Mouse (Mus musculus): Measurements from ENCODE around the gene Yod1.

The Yod1 gene

DNA sequence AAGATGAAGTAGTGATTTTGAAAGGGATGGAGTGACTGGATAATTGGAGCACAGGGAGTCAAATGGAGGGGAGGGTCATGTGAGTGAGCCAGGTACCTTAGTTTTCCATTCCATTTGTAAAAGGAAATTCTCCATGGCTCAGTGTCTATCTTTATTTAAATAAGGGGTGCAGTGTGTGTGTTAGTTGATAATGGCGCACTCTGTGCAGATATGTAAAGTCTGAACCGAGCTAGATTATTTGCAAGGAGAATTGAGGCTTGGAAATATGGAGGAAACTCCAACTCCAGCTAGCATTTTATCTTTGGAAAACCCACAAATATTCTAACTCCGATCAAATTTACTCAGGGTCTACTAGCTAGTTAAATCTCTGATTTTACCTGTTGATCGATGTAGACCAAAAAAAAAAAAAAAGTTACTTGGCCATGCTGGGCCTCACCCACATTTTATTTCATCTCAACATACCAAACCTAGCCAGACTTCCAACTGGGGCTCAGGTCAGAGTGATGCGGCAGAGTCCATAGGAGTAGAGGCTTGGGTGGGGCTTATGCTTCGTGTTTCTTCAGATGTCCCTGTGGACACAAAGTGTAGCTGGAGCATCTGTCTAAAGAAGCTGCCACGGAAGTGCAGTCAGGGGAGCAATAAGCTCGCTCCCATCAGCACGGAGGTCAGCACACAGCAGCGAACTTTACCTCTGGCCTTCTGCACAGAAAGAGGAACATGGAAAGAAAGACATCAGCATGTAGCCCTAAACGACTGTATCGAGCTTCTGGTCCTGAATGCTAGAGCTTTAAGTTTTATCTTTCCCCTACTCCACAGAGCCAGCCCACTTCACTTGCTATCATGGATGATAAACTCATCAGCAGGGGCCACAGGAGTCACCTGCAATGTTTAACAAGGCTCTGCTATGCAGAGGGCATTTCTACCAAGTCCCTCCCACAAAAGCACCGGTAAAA, 15.9 kb downstream of the Yod1 start:
- no peak for DNase-seq (ENCODE audit: low read depth, low spot score)

DNA sequence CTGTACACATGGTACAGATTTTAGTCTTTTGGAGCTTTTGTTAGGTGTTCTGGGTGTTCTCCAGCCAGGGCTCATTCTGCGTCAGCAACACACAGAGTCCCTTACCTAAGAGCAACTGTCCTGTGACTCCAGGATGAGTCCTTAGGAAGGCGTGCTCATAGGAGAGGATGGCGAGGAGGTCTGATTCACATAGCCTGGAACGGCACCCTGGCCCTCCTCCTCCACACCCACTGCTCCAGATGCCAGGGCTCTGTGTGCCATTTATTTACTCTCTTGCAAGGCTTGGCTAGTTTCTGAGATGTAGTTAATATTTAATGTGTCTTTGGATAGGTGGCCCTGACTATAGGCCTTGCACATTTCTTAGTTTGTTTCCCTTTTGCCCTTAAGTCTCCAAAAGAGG, 16.5 kb downstream of the Yod1 start:
- DNase-seq (ENCODE audit: low read depth, low spot score) = no peak

DNA sequence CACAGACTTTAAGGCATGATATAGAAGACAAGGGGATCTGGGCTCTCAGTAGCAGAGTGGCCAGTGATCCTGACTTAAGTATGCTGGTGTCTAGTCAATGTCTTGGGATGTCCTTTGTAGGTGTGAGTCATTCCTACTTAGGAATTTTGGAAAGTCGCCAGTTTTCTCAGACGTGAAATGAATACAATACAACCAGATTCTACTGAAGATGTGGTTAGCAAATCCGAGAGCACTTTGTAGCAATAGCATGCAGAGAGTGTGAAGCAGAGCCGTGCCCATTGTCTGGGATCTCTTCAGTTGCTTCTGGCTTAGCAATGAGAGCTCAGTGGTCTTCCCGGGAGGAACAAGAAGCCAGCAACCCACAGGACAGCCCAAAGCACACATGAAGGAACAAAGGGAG, 17.3 kb downstream of the Yod1 start:
- no peak for DNase-seq (ENCODE audit: low read depth, low spot score)

DNA sequence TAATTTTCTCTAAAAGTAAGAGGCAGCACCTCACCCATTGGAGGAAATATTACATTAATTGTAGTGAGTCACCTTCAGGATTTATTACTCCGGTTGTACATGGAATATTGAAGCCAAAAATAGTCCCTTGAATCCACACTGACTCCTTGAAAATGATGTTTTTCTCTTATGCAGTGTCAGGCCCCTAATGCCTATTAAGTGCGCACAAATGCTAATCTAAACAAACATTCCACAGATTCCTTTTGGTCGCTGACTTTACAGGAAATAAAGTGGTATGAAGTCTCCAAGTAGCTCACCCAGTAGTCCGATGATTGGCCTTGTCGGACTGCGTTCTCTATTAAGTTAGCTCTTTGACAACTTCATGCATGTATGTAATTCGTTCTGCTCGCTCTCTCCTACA, 17.7 kb downstream of the Yod1 start:
- DNase-seq (ENCODE audit: low read depth, low spot score) = no peak

DNA sequence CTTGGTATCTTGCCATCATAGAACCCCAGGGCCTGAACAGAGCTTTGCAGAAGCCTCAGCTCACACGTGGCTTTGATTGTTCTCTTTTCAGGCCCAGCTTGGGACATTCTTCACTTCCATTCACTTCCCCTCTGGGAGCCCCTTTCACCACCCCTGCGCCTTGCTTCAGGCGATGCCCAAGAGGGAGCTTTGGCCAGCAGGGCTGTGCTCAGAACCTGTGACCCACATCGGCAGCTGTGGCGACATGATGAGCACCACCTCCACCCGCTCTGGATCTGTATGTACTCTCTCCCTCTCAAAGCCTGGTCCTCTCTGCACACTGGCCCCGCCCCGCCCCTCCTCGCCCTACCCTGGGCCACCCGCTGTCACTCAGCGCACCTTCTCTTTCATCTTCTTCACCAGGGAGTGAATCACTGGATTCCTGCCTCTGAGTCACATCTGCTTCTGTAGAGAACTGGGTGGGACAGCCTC, 20.3 kb downstream of the Yod1 start:
- no peak for DNase-seq (ENCODE audit: low read depth, low spot score)

DNA sequence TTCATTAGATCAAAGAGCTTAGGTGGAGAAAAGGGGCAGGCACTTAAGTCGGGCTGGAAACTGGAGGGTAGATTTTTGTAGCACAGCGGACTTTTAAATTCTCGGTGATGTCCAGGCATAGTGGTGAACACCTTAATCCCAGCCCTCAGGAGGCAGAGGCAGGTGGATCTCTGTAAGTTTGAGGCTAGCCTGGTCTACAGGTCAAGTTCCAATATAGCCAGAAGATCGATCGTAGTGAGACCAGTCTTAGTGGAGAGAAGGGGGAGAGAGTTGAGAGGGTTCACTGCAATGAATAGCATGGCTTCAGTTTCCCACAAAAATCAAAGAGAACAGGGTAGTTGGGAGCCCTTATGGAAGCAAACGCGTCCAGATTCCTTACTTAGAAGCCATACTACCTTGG, 20.8 kb downstream of the Yod1 start:
- no peak for DNase-seq (ENCODE audit: low read depth, low spot score)

DNA sequence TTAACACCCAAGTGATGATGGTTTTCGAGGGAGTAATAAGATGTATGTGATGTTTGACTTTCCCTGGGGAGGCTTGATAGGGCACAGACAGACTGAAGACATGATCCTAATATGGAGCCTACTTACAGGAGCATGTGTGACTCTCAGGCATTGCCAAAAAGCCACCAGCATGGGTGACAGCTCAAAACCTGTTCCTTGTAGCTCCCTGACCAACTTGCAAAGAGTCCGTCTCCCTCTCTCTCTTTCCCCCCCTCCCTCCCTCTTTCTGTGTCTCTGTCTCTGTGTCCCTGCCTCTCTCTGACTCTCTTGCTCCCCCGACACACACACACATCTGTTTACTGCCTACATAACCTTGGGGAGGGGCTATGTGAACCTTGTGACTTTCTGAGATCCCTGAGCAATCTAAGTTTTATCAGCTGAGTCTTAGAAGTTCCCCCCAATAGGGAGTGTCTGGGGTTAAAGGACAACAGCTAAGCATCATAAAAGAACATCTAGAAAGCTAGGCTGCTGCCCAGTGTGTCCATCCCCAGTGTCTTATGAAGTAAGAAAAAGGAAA, 21.5 kb downstream of the Yod1 start:
- DNase-seq (ENCODE audit: low read depth, low spot score) = no peak

DNA sequence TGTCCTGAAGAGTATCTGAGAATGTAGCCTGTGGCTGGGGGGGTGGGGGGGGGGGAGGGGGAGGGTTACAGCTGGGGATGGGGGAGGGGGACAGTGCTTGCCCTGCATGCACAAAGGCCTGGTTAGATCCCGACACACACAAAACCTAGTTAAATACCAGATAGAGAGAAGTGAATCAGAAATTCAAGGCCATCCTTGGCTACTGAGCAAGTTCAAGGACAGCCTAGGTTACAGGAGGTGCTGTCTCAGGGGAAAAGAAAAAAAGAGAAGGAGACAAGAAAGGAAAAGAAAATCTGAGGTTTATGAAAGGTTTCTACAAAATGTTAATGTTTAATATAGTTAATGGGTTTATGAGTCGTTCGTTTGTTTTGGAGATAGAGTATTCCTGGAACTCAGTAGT, 22.5 kb downstream of the Yod1 start:
- DNase-seq (ENCODE audit: low read depth, low spot score) = no peak

DNA sequence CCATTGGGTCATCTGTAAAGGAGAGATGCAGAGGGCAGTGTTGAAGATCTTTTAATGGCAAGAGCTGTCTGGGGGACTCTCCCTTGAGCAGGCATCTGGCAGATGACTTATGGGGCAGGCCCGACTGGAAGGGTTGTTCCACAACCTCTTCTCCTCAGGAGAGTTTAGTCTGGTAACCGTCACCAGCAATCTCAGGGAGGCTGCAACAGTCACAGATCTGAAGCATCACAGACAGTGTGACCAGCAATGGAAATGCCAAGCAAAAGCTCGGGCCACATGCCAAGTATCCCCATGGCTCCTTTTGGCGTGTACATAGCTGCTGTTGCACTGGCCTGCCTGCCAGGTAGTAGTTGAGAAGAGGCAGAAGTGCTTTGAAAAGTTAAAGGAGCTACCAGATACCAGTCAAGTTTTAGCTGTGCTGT, 23.1 kb downstream of the Yod1 start:
- DNase-seq (ENCODE audit: low read depth, low spot score) = no peak

DNA sequence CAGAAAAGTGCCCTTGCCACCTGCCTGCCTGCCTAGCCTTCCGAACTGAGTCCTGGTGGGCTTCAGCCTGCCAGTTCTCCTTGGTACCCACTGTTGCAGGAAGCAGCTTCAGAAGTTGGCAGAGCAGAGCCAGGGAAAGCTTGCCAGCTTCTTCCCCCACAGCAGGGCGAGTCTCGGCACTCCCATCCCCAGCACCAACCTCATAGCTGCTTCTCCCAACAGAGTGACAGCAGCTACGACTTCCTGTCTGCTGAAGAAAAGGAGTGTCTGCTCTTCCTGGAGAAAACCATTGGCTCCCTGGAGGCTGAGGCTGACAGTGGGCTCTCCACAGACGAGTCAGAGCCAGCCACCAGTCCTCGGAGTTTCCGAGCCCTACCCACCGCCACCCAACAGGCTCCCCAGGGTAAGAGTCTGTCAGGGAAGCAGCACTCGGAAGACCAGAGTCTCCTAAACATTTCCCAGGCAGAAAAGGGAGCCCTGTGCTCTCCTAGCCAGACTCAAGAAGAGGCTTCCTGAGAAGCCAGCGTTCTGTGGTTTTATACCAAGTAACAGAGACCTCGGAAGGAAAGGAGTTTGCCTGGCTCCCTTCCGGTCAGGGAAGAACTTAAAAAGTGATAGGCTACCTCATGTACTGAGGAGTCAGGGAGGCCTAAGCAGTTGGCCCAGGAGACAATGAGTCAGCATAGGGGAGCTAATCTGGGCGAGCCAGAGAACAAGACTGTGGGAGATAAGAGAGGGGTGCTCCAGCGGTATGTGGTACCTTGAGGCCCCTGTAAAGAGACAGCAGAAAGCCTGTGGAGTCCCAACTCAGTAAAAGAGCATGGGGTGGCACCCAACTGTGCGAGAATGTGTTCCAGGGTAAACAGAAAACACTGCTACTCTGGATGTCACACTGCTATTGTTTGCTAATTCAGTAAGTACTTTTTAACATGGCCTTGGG, 23.9 kb downstream of the Yod1 start:
- peak; percentile 13 for DNase-seq (ENCODE audit: low read depth, low spot score)

DNA sequence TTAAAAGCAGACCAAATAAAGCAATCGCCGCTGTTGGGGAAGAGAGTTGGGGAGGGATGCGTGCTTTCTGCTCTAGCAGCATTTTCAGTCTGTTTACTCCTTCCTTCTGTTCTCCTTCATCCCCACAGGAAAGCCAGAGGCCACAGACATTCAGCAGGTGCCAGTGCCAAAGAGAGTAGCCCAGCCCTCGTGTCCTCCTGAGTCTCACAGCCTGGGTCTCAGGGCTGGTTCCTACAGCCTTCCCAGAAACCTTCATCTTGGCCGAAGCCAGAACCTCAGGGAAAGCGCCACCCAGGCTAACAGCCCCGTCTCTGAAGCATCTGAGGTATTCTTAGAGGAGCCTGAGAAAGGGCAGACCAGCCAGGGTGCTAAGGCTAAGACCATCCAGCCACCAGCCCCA, 25.1 kb downstream of the Yod1 start:
- DNase-seq (ENCODE audit: low read depth, low spot score) = no peak

DNA sequence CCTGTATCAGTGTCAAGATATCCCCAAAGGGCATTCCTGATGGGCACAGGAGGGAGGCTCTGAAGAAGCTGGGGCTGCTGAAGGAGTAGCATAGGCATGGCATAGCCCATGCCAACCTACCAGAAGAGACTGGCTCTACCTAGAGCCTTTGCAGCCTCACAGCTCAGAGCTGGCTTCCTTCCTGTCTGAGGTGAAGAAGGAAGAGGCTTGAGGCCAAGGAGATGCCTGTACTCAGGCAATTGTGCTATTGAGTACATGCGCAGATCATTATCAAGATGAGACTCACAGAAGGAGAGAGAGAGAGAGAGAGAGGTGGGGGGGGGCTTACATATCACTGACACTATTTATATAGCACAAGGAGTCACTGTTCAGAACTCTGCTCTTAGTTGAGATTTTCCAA, 26.6 kb downstream of the Yod1 start:
- no peak for DNase-seq (ENCODE audit: low read depth, low spot score)

DNA sequence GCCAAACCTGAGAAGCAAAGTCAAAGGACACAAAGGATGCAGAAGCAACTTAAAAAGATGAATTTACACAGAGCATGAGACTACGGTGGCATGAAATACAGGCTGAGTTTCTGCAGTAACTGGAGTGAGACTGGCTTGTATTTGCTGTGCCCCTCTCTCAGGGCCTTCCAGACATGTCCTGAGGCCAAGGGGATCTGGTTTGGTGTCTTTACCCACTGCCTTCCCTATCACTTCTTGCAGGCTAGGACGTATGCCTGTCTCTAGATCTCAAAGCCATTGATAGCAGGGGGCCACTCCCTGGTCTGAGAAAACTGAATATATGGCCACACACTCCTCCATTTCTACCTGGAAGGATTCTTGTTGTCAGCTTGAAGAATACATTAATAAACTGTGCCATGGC, 27.1 kb downstream of the Yod1 start:
- no peak for DNase-seq (ENCODE audit: low read depth, low spot score)

DNA sequence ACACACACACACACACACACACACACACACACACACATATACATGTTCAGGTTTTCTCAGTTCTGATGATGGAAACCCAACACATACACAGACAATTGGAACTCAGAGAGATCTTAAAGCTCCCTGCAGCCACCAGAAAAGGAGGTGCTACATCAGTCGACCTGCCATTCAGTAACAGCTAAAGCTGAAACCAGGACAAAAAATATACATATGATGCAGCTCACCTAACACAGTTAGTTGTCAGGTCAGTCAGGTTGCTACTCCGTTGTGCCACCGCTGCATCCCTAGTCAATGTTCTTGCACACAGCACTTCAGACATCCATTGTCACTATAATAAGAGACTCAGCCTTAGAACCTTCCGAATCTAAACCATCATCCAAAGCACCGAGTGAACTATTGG, 27.8 kb downstream of the Yod1 start:
- no peak for DNase-seq (ENCODE audit: low read depth, low spot score)

DNA sequence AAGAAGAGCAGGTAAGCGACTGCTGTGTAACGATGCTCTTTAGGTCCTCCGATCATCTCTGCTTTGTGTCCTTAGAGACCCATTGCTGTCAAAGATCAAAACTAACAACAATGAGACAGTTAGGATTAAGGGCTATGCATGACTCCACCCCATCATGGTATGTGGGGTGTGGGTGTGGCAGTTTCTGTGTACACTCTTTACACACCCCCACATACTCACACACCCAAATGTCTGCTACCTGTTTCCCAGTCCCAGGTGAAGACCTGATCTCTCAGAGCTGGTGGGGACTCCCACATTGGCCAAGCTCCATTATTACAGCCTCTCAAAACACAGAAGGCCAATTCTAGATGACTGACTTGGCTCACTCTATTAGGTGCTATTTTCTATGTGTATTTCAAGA, 28.5 kb downstream of the Yod1 start:
- DNase-seq (ENCODE audit: low read depth, low spot score) = no peak

DNA sequence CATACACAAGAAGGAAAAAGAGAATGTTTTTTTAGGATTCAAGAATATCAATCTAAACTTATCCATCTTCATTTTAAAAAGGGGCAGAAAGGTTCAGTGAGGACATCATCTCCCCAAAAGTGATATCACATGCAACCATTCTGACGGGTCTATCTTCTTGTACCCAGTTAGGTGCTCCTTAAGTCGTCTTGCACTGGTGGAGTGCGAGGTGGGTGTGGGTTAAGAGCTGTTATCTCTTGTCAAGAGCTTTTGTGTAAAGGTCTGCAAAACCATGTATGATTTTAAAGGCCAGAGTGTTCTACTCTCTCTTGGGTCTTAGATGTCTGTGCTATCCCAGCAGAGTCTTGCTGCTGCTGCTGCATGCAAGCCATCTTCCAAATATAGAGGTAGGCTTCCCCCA, 29.7 kb downstream of the Yod1 start:
- DNase-seq (ENCODE audit: low read depth, low spot score) = no peak

DNA sequence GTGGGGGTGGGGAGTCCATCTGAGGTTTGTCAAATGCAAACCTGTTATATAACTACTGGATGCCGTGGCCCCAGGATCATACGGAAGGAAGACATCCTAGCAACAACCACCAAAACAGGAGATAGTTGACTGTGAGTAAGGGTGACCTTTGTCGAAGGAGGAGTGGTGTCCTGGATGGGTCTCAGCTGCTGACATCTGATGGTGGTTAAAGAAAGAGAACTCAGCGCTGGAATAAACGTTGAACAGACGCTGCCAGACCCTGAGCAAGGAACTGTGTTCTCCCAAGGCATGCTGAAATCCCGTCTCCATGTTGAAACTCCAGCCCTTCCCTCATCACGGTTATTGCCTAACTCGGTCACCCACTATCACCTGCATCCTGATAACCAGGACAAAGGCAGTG, 42.6 kb downstream of the Yod1 start:
- no peak for DNase-seq (ENCODE audit: low read depth, low spot score)

DNA sequence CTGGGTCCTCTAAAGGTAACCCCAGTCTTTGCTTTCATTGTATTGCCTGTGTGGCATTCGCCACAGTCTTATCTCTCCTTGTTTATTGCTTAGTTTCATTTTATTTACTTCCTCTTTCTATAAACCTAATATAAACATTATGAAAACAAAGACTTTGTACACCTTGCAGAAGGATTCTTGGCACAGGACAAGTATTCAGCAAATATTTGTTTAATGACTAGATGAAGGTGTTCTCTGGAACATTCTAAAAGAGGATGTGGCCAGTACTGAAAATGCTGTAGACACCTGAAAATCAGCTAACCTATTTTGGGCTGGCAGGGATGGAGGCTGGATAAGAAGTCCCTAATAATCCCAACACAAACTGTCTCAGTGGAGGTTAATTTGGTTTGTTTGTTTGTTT, 44.5 kb downstream of the Yod1 start:
- no peak for DNase-seq (ENCODE audit: low read depth, low spot score)

DNA sequence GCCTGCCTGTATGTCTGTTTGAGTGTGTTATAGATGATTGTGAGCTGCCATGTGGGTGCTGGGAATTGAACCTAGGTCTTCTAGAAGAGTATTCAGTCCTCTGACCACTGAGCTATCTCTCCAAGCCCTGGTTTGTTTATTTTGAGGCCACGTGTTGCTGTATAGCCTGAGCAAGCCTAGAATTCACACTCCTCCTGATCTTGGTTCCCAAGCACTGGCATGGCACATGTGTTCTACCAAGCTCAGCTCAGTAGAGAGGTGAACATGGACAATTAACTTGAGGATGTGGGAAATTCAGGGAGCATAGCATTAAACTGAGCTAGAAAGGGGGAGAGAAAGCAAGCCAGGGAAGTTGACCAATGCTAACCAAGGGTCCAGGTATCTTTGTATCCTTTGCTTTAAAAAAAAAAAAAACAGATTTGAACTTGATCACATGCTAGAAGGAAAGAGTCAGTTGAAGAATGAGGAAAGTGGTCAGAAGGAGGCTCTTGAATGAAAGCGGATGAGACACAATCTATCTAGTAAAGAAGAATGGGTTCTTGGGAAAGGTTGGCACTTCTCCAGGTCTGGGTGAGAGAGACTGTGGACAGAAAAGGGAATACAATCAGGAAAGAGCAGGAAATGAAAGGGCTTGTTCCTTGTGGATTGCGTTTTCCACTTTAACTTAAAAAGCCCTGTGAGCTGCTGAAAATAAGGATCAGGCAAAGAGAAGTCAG, 45.1 kb downstream of the Yod1 start:
- no peak for DNase-seq (ENCODE audit: low read depth, low spot score)

DNA sequence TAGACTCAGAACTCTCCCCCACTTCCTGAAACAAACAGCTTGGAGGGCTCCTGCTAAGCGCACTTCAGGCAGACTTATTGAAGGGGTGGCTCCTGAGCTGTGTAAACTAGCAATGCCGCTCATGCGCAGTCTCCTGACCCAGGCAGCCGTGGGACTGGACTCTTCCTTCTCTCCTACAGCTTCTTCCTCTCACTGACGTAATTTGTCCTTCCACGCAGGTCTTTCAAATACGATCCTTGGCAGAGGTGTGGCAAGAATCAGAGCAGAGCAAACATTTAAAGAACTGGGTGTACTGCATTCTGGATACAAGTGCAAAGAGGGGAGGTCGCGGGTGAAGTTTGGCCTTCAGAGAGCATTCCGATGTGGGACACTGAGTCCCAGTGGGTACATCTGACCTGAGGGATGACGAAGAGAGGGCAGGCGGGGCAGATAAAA, 46.9 kb downstream of the Yod1 start:
- DNase-seq (ENCODE audit: low read depth, low spot score) = no peak

DNA sequence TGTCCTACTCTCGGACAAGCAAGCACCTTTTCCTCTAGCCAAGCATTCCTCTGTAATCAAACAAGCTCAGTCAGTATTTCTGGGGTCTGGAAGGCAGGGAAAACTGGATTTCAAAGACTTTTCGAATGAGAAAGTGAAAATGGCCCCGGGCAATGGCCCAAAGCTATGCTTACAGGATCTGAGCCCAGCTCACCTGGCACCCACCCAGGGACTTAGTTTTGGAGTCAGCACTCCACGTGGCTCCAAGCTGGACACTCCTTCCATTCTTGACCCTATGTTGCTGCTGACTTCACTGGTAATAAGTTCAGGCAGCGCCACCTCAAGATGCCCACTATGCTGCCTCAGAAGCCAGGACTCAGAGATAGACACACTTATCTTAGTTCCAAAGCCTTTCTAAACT, 49.9 kb downstream of the Yod1 start:
- DNase-seq (ENCODE audit: low read depth, low spot score) = peak; percentile 10
